Mouse (Mus musculus): Measurements from ENCODE around the gene Hoxb3.

- no peak for TF ChIP-seq CTCF (IDR thresholded peaks at IDR 0.05; ENCODE audit: low read depth)
- TF ChIP-seq EP300 (IDR thresholded peaks at IDR 0.05; ENCODE audit: low read depth) = no peak
These were observed 24.6 kb downstream of the Hoxb3 start for GRCm38 (mm10) chr11:96347717-96348116.
